Mouse (Mus musculus) midbrain, embryonic 16.5 days (tissue): Measurements from ENCODE around the gene Dgcr8. TPM values are rescaled to one million over a fixed set of nuclear protein-coding genes. Genes with fewer than 3 reads are reported as not detected.
"Not testable (repeated sequence)": the region's sequence is repeated elsewhere in the genome, so short reads cannot be mapped to it uniquely, and the experiment has no call there.

Source experiments
- ATAC-seq: fragments of 200-750 bp; cut with Nextera tagmentation; 2 replicates; pipeline ENCODE4 v1.8.0; 2017; ENCODE audit warnings: moderate TSS enrichment
- H3K27ac ChIP-seq: fragments of 300-500 bp; sonication (generic); 2 replicates; pipeline ENCODE4 v1.5.1; 2014; ENCODE audit warnings: mild to moderate bottlenecking, low read length, mixed read lengths
- H3K27me3 ChIP-seq: fragments of 300-500 bp; sonication (generic); 2 replicates; pipeline ENCODE4 v1.6.1; 2014; ENCODE audit warnings: low read depth, low read length, mixed read lengths; ENCODE audit not compliant: control insufficient read depth, insufficient read depth
- H3K36me3 ChIP-seq: fragments of 300-500 bp; sonication (generic); 2 replicates; pipeline ENCODE4 v1.6.1; 2014; ENCODE audit warnings: mild to moderate bottlenecking, low read length, moderate library complexity, mixed read lengths; ENCODE audit not compliant: control insufficient read depth, insufficient read depth
- H3K4me1 ChIP-seq: fragments of 300-500 bp; sonication (generic); 2 replicates; pipeline ENCODE4 v1.6.1; 2014; ENCODE audit warnings: mild to moderate bottlenecking, low read length, mixed read lengths; ENCODE audit not compliant: control insufficient read depth, insufficient read depth
- H3K4me2 ChIP-seq: fragments of 300-500 bp; sonication (generic); 2 replicates; pipeline ENCODE4 v1.6.1; 2014; ENCODE audit warnings: mild to moderate bottlenecking, low read length, mixed read lengths
- H3K4me3 ChIP-seq: fragments of 300-500 bp; sonication (generic); 2 replicates; pipeline ENCODE4 v1.5.1; 2014; ENCODE audit warnings: low read depth, mild to moderate bottlenecking, low read length, moderate library complexity, mixed read lengths
- H3K9ac ChIP-seq: fragments of 300-500 bp; sonication (generic); 2 replicates; pipeline ENCODE4 v1.6.1; 2014; ENCODE audit warnings: low read depth, low read length, mixed read lengths
- H3K9me3 ChIP-seq: fragments of 300-500 bp; sonication (generic); replicated peaks from 2 replicates; pipeline ENCODE4 v1.6.1; 2014; ENCODE audit warnings: mild to moderate bottlenecking, low read length, mixed read lengths; ENCODE audit not compliant: control insufficient read depth, poor library complexity, severe bottlenecking
- WGBS: fragments of 180-500 bp; shearing (Covaris S2); extraction: QIAGEN DNeasy Blood & Tissue Kit; methylation state at CpG from one replicate; pipeline ENCODE4 v1.1.7; 2014; 5-methylcytosine and 5-hydroxymethylcytosine counted together
- polyA plus RNA-seq: library from polyadenylated mRNA; unstranded; fragments of >200 nt; fragmentation: Nextera tagmentation; extraction: Ambion mirVana; gene quantifications from 2 replicates; pipeline ENCODE4 v1.2.1, GENCODE M21; 2015

Gene Dgcr8
- polyA plus RNA-seq, 1 experiment from 2014 or later, result 31.1 TPM

- no peak for ATAC-seq
- Histone ChIP-seq H3K4me2 (no peak overlapping the region), H3K36me3 (peaks cover 15% of the 10 kb centered on the region), H3K9me3 (no peaks in the 10 kb centered on the region), H3K9ac (no peak overlapping the region), H3K4me1 (no peaks in the 10 kb centered on the region), H3K27me3 (no peaks in the 10 kb centered on the region), H3K4me3 (no peak overlapping the region), H3K27ac (no peak overlapping the region)
- WGBS, result 70% methylated on average over 2 of the region's 2 CpGs
Observed at GRCm38 (mm10) chr16:18321443-18321842, 32.4 kb upstream of the Dgcr8 start.

GRCm38 (mm10) chr16:18318992-18319391 lies 29.9 kb upstream of the Dgcr8 start:
- H3K27me3 ChIP-seq, result no peaks in the 10 kb centered on the region
- no peak overlapping the region for H3K9ac ChIP-seq
- no peak overlapping the region for H3K4me2 ChIP-seq
- H3K36me3 ChIP-seq, result peaks cover 12% of the 10 kb centered on the region
- WGBS, result 82% methylated on average over 3 of the region's 3 CpGs
- no peak overlapping the region for H3K4me3 ChIP-seq
- no peak for ATAC-seq
- no peaks in the 10 kb centered on the region for H3K9me3 ChIP-seq
- no peak overlapping the region for H3K27ac ChIP-seq
- no peaks in the 10 kb centered on the region for H3K4me1 ChIP-seq

- H3K9ac ChIP-seq, result no peak overlapping the region
- ATAC-seq, result no peak
- H3K4me1 ChIP-seq, result no peaks in the 10 kb centered on the region
- H3K4me2 ChIP-seq, result no peak overlapping the region
- no peak overlapping the region for H3K27ac ChIP-seq
- no peak overlapping the region for H3K4me3 ChIP-seq
- H3K27me3 ChIP-seq, result no peaks in the 10 kb centered on the region
- 100% methylated on average over 1 of the region's 1 CpGs for WGBS
- H3K9me3 ChIP-seq, result no peaks in the 10 kb centered on the region
- peaks cover 26% of the 10 kb centered on the region for H3K36me3 ChIP-seq
Observed at GRCm38 (mm10) chr16:18308159-18308558, 19.1 kb upstream of the Dgcr8 start.

- Histone ChIP-seq H3K4me1 (peaks cover 27% of the 10 kb centered on the region), H3K4me2 (peak overlapping the region; percentile 50), H3K9ac (peak overlapping the region; percentile 52; the same call in 1 of the 2 replicates), H3K4me3 (peak overlapping the region; percentile 97), H3K27ac (peak overlapping the region; percentile 66; the same call in 1 of the 2 replicates)
- not testable (repeated sequence) for ATAC-seq, H3K36me3 ChIP-seq, H3K27me3 ChIP-seq, H3K9me3 ChIP-seq
- WGBS, result 3% methylated on average over 7 of the region's 10 CpGs
Observed at GRCm38 (mm10) chr16:18289614-18290013, 568 bp upstream of the Dgcr8 start.

GRCm38 (mm10) chr16:18288581-18289061 lies 425 bp downstream of the Dgcr8 start:
- WGBS, result under 1% methylated on average over 30 of the region's 31 CpGs
- Histone ChIP-seq H3K4me3 (peak overlapping the region; percentile 97), H3K4me2 (peak overlapping the region; percentile 99), H3K4me1 (peaks cover 27% of the 10 kb centered on the region), H3K9ac (peak overlapping the region; percentile 95), H3K27ac (peak overlapping the region; percentile 90), H3K36me3 (peaks cover 9% of the 10 kb centered on the region), H3K9me3 (no peaks in the 10 kb centered on the region), H3K27me3 (no peaks in the 10 kb centered on the region)
- ATAC-seq, result peak; percentile 83

- H3K4me2 ChIP-seq, result peak overlapping the region; percentile 99
- peak overlapping the region; percentile 97 for H3K4me3 ChIP-seq
- H3K4me1 ChIP-seq, result peaks cover 27% of the 10 kb centered on the region
- ATAC-seq, result no peak
- peaks cover 9% of the 10 kb centered on the region for H3K36me3 ChIP-seq
- H3K9ac ChIP-seq, result peak overlapping the region; percentile 95
- H3K27me3 ChIP-seq, result no peaks in the 10 kb centered on the region
- peak overlapping the region; percentile 90 for H3K27ac ChIP-seq
- H3K9me3 ChIP-seq, result no peaks in the 10 kb centered on the region
- WGBS, result 0% methylated on average over 4 of the region's 4 CpGs
Observed at GRCm38 (mm10) chr16:18288166-18288565, 880 bp downstream of the Dgcr8 start.

GRCm38 (mm10) chr16:18275166-18275565 lies 13.9 kb downstream of the Dgcr8 start:
- Histone ChIP-seq H3K27me3 (no peaks in the 10 kb centered on the region), H3K4me2 (no peak overlapping the region), H3K27ac (no peak overlapping the region), H3K36me3 (peaks cover 48% of the 10 kb centered on the region), H3K4me1 (no peaks in the 10 kb centered on the region), H3K9me3 (no peaks in the 10 kb centered on the region), H3K4me3 (no peak overlapping the region), H3K9ac (no peak overlapping the region)
- 55% methylated on average over 2 of the region's 2 CpGs for WGBS
- no peak for ATAC-seq

GRCm38 (mm10) chr16:18268182-18268581 lies 20.9 kb downstream of the Dgcr8 start:
- H3K27me3 ChIP-seq, result no peaks in the 10 kb centered on the region
- 91% methylated on average over 5 of the region's 5 CpGs for WGBS
- no peak overlapping the region for H3K9ac ChIP-seq
- no peak overlapping the region for H3K4me2 ChIP-seq
- no peak for ATAC-seq
- no peak overlapping the region for H3K27ac ChIP-seq
- no peaks in the 10 kb centered on the region for H3K4me1 ChIP-seq
- no peak overlapping the region for H3K4me3 ChIP-seq
- peaks cover 23% of the 10 kb centered on the region for H3K36me3 ChIP-seq
- H3K9me3 ChIP-seq, result no peaks in the 10 kb centered on the region

GRCm38 (mm10) chr16:18265024-18265423 lies 24.0 kb downstream of the Dgcr8 start:
- Histone ChIP-seq H3K9ac (no peak overlapping the region), H3K4me3 (no peak overlapping the region), H3K27ac (no peak overlapping the region), H3K27me3 (no peaks in the 10 kb centered on the region), H3K9me3 (no peaks in the 10 kb centered on the region), H3K4me1 (no peaks in the 10 kb centered on the region), H3K4me2 (no peak overlapping the region), H3K36me3 (peaks cover 19% of the 10 kb centered on the region)
- WGBS, result 75% methylated on average over 2 of the region's 2 CpGs
- ATAC-seq, result no peak
